Mouse (Mus musculus): ENCODE measurements around the gene Dhx9.

- TF ChIP-seq CTCF (conservative IDR thresholded peaks at IDR 0.05; ENCODE audit: insufficient read depth, insufficient read length, low read depth, low read length), result no peak
- TF ChIP-seq POLR2A (IDR thresholded peaks at IDR 0.05; ENCODE audit: low read depth, low read length), result no peak
Observed at GRCm38 (mm10) chr1:153522116-153522515, 34.7 kb upstream of the Dhx9 start.

Data from kidney, adult 2 months (tissue).